Mouse (Mus musculus) cerebral cortex, adult 2 months (tissue): ENCODE results near the gene Pemt.

Experiments used
- WGBS: fragments of 180-500 bp; shearing (Covaris S2); methylation state at CpG from one replicate; pipeline ENCODE4 v1.1.7; 2018; 5-methylcytosine and 5-hydroxymethylcytosine counted together

Pemt gene

GRCm38 (mm10) chr11:59940645-59941044 lies 105.6 kb downstream of the Pemt start:
- 78% methylated on average over 3 of the region's 3 CpGs for WGBS

DNA sequence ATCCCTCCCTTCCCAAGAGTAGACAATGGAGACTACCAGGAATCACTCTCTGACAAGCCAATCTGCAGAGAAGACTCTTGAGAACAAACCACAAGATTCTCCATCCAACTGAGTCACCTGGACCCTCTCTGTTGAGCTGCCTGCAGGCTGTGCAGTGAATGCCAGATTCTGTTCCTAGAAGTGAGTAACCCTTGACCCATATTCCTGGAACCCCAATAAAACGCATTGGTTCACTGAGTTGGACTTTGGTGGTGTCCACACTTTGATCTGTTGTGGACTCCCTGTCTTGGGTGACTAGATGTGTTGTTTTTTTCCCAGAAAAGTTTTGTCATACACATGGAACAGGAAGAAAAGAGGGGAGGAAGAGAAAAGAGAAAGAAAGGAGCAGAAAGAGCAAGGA lies 106.5 kb downstream of the Pemt start:
- WGBS = 89% methylated on average over 1 of the region's 1 CpGs

DNA sequence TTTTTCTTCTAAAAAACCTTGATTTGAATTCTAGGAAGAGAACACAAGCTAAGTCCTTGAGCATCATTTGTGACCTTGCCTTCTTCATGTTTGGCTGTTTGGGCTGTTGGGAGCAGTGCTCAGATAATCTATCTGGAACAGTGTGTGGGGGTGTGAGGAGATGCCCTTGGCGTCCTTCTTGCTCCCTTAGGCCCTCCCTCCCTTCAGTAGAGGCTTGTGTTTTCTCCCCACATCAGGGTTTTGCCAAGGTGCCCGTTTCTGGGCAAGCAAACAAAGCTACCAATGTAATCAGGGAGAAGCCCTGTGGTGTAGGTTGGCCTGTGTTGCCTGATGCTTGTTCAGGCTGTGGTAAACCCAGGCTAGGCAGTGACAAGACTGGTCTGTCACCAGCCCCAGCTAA lies 108.7 kb downstream of the Pemt start:
- WGBS = 51% methylated on average over 2 of the region's 2 CpGs

- 74% methylated on average over 3 of the region's 3 CpGs for WGBS
Measured at GRCm38 (mm10) chr11:59937023-59937422, 109.3 kb downstream of the Pemt start.

DNA sequence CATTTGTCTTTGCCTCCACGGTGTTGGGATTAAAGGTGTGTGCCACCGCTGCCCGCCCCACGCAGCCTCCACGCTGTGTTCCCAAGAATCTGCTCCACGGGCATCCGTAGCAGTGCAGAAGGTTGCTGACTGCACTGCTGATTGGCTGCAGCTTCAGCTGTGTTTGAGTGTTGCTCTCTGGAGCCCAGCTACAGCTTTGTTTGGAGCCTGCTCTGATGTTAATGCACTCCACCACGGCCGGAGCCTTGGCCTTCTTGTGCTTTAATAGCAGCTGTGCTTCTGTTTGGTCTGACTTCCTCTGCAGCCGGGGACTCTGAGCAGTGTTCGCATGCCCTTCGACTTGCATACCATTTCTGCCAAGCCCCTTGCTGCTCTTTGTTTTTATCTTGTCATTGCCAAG lies 112.3 kb downstream of the Pemt start:
- WGBS = 67% methylated on average over 12 of the region's 12 CpGs

- WGBS = 76% methylated on average over 9 of the region's 9 CpGs
Measured at GRCm38 (mm10) chr11:59932560-59933337, 113.5 kb downstream of the Pemt start.

GRCm38 (mm10) chr11:59930031-59930430 lies 116.3 kb downstream of the Pemt start:
- 76% methylated on average over 4 of the region's 4 CpGs for WGBS

DNA sequence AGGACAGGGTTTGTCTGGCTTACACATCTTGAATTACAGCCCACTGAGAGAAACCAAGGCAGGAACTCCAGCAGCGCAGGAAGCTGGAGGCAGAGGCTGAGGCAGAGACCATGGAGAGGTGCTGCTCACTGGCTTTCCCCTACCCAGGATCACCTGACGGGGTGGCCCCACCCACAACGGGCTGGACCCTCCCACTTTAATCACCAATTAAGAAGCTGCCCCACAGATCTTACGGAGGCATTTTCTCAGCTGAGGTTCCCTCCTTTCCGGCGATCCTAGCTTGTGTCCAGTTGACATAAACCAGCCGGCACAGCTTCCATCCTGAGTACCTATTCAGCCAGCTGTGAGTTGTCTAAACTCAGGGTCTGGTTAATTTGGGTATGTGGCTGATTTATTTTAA lies 125.0 kb downstream of the Pemt start:
- WGBS = 52% methylated on average over 7 of the region's 7 CpGs
